Mouse (Mus musculus) megakaryocyte, embryonic 14.5 days (primary cell): ENCODE measurements around the gene BC035044.

Source experiments
- FLI1 ChIP-seq: IDR thresholded peaks from 2 replicates; pipeline ENCODE4 v1.6.1; 2012; ENCODE audit warnings: low read length, inconsistent platforms, mixed read lengths
- GATA1 ChIP-seq: IDR thresholded peaks from 3 replicates; pipeline ENCODE4 v1.6.1; 2012; ENCODE audit warnings: mixed read lengths, low read length, inconsistent platforms, borderline replicate concordance

DNA sequence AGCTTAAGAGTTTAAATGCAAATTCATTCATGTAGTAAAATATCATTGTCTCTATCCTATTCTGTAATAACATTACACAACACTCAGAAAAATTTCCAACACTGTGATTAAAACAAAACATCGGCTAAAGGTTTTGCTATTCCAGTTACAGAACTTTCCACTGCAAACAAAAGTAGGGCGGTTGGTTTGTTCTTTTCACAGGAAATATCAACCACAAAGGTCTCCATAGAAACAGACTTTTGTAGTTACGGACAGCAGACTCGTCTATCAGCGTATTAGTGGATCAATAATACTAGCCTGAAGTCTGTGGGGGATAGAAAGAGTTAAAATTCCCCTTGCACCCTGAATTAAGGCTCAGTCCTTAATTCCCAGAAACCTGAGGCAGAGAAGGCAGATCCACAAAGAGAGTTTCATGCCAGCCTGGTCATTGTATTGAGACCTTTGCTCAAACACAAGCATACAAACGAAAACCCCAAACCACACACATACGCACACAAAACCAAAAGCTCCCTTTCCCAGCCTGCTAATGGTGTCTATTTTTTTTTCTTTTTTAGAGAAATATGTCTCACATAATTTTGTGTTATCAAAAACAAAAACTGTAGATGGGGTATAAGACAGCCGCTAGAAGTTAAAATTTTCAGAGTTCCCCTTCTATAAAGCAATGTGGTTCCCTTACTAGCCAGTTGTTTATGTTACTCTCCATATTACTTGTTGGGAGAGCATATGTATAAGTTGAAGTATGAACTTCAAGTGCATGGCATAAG is 54.6 kb downstream of the BC035044 start:
- TF ChIP-seq GATA1 = no peak
- no peak for TF ChIP-seq FLI1
